Mouse (Mus musculus): ENCODE data around the gene Tm9sf4. TPM values are rescaled to one million over a fixed set of nuclear protein-coding genes. Genes with fewer than 3 reads are reported as not detected.
A peak's percentile ranks its signal among the peaks of the same experiment; 100 is the strongest.

Gene Tm9sf4
- total RNA-seq (2014; rRNA removed) (61.4 and 70.4 TPM in 2 replicates), polyA plus RNA-seq (2015; fragmentation: Nextera tagmentation; extraction: Ambion mirVana) (73.0 and 80.0 TPM in 2 replicates)

DNA sequence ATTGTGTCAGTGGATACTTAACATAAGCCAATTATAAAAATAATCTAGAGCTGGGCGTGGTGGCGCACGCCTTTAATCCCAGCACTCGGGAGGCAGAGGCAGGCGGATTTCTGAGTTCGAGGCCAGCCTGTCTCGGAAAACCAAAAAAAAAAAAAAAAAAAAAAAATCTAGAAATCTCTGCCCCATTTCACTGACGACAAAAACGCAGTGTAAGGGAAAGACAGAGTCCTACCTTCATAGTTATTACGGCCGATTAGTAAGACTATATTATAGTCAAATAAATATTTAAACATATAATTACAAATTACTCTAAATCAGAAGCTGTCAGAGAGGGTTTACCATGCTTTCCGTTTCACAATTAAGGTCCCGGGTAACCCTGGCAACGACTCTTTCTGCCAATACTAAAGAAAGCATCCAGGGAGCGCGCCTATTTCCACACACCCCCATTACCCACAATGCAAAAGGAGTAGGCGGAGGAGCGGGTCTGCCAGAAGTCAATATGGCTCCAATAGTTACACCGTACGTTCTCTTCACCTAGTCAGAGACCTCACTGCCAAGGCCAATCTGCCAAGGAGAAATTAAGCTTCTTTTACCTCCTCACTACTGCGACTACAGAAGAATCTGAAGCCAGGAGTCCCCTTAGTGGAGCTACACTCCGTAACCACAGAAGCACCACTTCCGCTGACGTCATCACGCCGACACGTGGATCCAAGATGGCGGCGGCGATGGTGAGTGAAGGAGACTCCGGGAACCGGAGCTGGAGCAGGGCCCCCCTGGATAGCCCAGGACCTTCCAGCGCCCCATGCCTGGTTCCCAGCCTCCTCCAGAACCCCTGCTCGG is at the start of gene Tm9sf4:
Tm9sf4 (plus strand) TSS at position 460 of the 840 bp plus-strand sequence.
- TF ChIP-seq CTCF (IDR thresholded peaks at IDR 0.05; ENCODE audit: low read depth): peak; percentile 23; the same call in 1 of the 2 replicates
- DNase-seq (ENCODE audit: low spot score): peak; percentile 96
- Histone ChIP-seq H3K27me3 (ENCODE audit: insufficient read depth, low read length) (no peaks in the 10 kb centered on the region), H3K9me3 (ENCODE audit: low read length) (no peaks in the 10 kb centered on the region), H3K27ac (peak within 1 kb of the TSS; percentile 97), H3K4me3 (ENCODE audit: low read length) (peak within 1 kb of the TSS; percentile 69), H3K4me1 (ENCODE audit: insufficient read depth, low read length) (no peaks in the 10 kb centered on the region), H3K36me3 (ENCODE audit: insufficient read depth, low read length) (no peaks in the 10 kb centered on the region), H3K9ac (replicated peaks; ENCODE audit: low read length) (peak within 1 kb of the TSS; percentile 77), H3K4me2 (ENCODE audit: low read depth, low read length) (peak within 1 kb of the TSS; percentile 95)
- ATAC-seq: peak; percentile 94
- 9% methylated on average over 33 of the region's 34 CpGs for WGBS

GRCm38 (mm10) chr2:153115679-153116081 is 45.4 kb upstream of the Tm9sf4 start:
- no peaks in the 10 kb centered on the region for H3K9me3 ChIP-seq (ENCODE audit: low read length)
- no peak overlapping the region for H3K27ac ChIP-seq
- no peaks in the 10 kb centered on the region for H3K36me3 ChIP-seq (ENCODE audit: insufficient read depth, low read length)
- TF ChIP-seq CTCF (IDR thresholded peaks at IDR 0.05; ENCODE audit: low read depth): no peak
- no peak for DNase-seq (ENCODE audit: low spot score)
- no peak overlapping the region for H3K4me2 ChIP-seq (ENCODE audit: low read depth, low read length)
- no peak overlapping the region for H3K9ac ChIP-seq (replicated peaks; ENCODE audit: low read length)
- 72% methylated on average over 4 of the region's 4 CpGs for WGBS
- no peaks in the 10 kb centered on the region; the same call in 1 of the 2 replicates for H3K27me3 ChIP-seq (ENCODE audit: insufficient read depth, low read length)
- no peak for ATAC-seq
- H3K4me1 ChIP-seq (ENCODE audit: insufficient read depth, low read length): no peaks in the 10 kb centered on the region
- H3K4me3 ChIP-seq (ENCODE audit: low read length): no peak overlapping the region

GRCm38 (mm10) chr2:153117051-153117486 is 44.0 kb upstream of the Tm9sf4 start:
- 70% methylated on average over 7 of the region's 7 CpGs for WGBS
- peak; percentile 13 for DNase-seq (ENCODE audit: low spot score)

GRCm38 (mm10) chr2:153119488-153119887 is 41.6 kb upstream of the Tm9sf4 start:
- no peak overlapping the region for H3K4me2 ChIP-seq (ENCODE audit: low read depth, low read length)
- no peak overlapping the region for H3K27ac ChIP-seq
- no peak for ATAC-seq
- H3K36me3 ChIP-seq (ENCODE audit: insufficient read depth, low read length): no peaks in the 10 kb centered on the region
- no peaks in the 10 kb centered on the region for H3K9me3 ChIP-seq (ENCODE audit: low read length)
- H3K4me3 ChIP-seq (ENCODE audit: low read length): no peak overlapping the region
- 87% methylated on average over 6 of the region's 6 CpGs for WGBS
- no peak for TF ChIP-seq CTCF (IDR thresholded peaks at IDR 0.05; ENCODE audit: low read depth)
- no peak overlapping the region for H3K9ac ChIP-seq (replicated peaks; ENCODE audit: low read length)
- H3K27me3 ChIP-seq (ENCODE audit: insufficient read depth, low read length): no peaks in the 10 kb centered on the region
- H3K4me1 ChIP-seq (ENCODE audit: insufficient read depth, low read length): no peaks in the 10 kb centered on the region
- DNase-seq (ENCODE audit: low spot score): no peak

More at GRCm38 (mm10) chr2:153117051-153117486, 44.0 kb upstream of the Tm9sf4 start:
- H3K9me3 ChIP-seq (ENCODE audit: low read length): no peaks in the 10 kb centered on the region
- no peak overlapping the region for H3K27ac ChIP-seq
- TF ChIP-seq CTCF (IDR thresholded peaks at IDR 0.05; ENCODE audit: low read depth): no peak
- H3K9ac ChIP-seq (replicated peaks; ENCODE audit: low read length): no peak overlapping the region
- no peaks in the 10 kb centered on the region for H3K4me1 ChIP-seq (ENCODE audit: insufficient read depth, low read length)
- no peak overlapping the region for H3K4me2 ChIP-seq (ENCODE audit: low read depth, low read length)
- H3K36me3 ChIP-seq (ENCODE audit: insufficient read depth, low read length): no peaks in the 10 kb centered on the region
- no peak overlapping the region for H3K4me3 ChIP-seq (ENCODE audit: low read length)
- no peaks in the 10 kb centered on the region for H3K27me3 ChIP-seq (ENCODE audit: insufficient read depth, low read length)
- no peak for ATAC-seq

DNA sequence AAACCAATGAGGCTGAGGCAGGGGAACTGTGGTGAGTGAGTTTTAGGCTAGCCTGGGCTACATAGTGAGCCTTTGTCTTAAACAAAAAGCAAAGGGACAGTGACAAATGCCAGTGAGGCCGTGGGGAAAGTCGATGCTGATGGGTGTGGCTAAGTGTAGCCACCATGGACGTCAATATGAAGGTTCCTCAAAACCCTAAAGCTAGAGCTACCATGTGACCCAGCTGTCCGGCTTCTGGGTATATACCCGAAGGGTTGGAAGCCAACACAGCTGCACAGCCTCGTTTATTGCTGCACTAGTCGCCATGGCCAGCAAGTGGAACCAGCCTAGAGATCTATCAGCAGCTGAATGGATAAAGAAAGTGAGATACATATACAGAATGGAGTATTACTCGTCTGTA is 41.0 kb upstream of the Tm9sf4 start:
- H3K36me3 ChIP-seq (ENCODE audit: insufficient read depth, low read length): no peaks in the 10 kb centered on the region
- no peak overlapping the region for H3K27ac ChIP-seq
- H3K4me3 ChIP-seq (ENCODE audit: low read length): no peak overlapping the region
- H3K27me3 ChIP-seq (ENCODE audit: insufficient read depth, low read length): no peaks in the 10 kb centered on the region
- ATAC-seq: no peak
- H3K9me3 ChIP-seq (ENCODE audit: low read length): no peaks in the 10 kb centered on the region
- no peaks in the 10 kb centered on the region for H3K4me1 ChIP-seq (ENCODE audit: insufficient read depth, low read length)
- no peak for DNase-seq (ENCODE audit: low spot score)
- TF ChIP-seq CTCF (IDR thresholded peaks at IDR 0.05; ENCODE audit: low read depth): no peak
- 67% methylated on average over 8 of the region's 8 CpGs for WGBS
- H3K9ac ChIP-seq (replicated peaks; ENCODE audit: low read length): no peak overlapping the region
- H3K4me2 ChIP-seq (ENCODE audit: low read depth, low read length): no peak overlapping the region

DNA sequence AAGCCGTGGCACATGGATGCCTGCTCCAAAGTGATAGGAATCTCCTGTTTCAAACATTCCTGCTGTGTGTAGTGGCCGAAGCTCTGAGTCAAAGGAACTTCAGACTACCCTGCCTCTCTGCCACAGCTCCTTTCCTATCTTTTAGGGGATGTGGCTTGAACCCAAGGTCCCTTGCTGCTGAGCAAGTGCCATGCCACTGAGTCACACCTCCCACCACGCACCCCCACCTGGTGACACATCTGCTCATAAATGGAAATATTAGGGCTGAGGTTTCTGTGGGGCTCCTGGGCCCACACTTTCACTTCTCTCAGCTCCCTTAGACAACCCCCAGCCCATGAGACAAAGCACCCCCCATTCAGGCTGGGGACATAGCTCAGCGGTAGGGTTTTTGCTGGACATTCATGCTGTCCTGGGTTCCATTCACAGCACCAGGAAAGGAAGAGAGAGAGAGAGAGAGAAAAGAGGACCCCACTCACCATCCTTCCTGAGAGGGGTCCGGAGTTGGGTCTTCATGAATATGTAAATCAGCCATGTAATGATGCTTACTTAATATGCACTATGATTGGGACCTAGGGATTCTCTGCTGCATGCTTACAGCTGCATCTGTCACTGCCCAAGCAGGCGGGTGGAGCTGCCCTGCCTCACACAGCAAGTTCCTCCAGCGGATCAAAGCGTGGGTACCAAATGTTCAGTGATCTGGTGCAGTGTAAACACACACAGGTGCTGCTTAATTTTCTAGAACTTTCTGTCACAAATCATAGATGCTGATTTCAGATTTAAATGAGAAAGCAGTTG is 39.1 kb upstream of the Tm9sf4 start:
- no peak for TF ChIP-seq CTCF (IDR thresholded peaks at IDR 0.05; ENCODE audit: low read depth)
- H3K27ac ChIP-seq: no peak overlapping the region
- H3K4me3 ChIP-seq (ENCODE audit: low read length): no peak overlapping the region
- H3K9me3 ChIP-seq (ENCODE audit: low read length): no peaks in the 10 kb centered on the region
- H3K36me3 ChIP-seq (ENCODE audit: insufficient read depth, low read length): no peaks in the 10 kb centered on the region
- no peak for DNase-seq (ENCODE audit: low spot score)
- no peak overlapping the region for H3K4me2 ChIP-seq (ENCODE audit: low read depth, low read length)
- no peak for ATAC-seq
- H3K9ac ChIP-seq (replicated peaks; ENCODE audit: low read length): no peak overlapping the region
- WGBS: 62% methylated on average over 8 of the region's 8 CpGs
- no peaks in the 10 kb centered on the region for H3K27me3 ChIP-seq (ENCODE audit: insufficient read depth, low read length)
- no peaks in the 10 kb centered on the region for H3K4me1 ChIP-seq (ENCODE audit: insufficient read depth, low read length)
